Mouse (Mus musculus) brown adipose tissue, adult 24 weeks (tissue): ENCODE results near the gene Ncdn. TPM values are rescaled to one million over a fixed set of nuclear protein-coding genes. Genes with fewer than 3 reads are reported as not detected.

Source experiments
- H3K27ac ChIP-seq: fragments of 200-500 bp; replicated peaks from 2 replicates; pipeline ENCODE4 v1.5.1; 2012; ENCODE audit warnings: low read depth, mild to moderate bottlenecking, low read length
- H3K4me1 ChIP-seq: fragments of 200-500 bp; 2 replicates; pipeline ENCODE4 v1.6.1; 2012; ENCODE audit warnings: low read length, mixed read lengths; ENCODE audit not compliant: control insufficient read depth, insufficient read depth, insufficient read length
- H3K4me3 ChIP-seq: fragments of 200-500 bp; 2 replicates; pipeline ENCODE4 v1.5.1; 2012; ENCODE audit warnings: low read depth, mild to moderate bottlenecking, low read length, moderate library complexity; ENCODE audit not compliant: insufficient read depth
- polyA plus RNA-seq: library from polyadenylated mRNA; stranded (reverse); fragments of >200 nt; gene quantifications from 2 replicates; pipeline ENCODE4 v1.2.4, GENCODE M21; 2012; ENCODE audit not compliant: missing spikeins, insufficient read depth, insufficient read length

Ncdn gene
- polyA plus RNA-seq, 1 experiment = 7.1 TPM

DNA sequence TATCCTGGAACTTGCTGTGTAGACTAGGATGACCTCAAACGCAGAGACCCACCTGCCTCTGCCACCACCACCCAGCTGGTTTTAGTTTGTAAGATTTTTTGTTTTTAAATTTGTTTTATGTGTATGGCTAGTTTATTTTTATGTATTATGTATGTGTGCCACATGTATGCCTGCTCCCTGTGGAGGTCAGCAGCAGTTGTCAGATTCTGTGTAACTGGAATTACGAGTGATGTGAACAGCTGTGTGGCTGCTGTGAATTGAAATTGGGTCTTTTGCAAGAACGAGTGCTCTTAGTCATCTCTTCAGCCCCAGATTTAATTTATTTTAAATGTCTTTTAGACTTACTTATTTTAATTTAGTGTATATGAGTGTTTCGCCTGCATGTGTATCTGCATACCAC, 56.3 kb downstream of the Ncdn start:
- H3K4me1 ChIP-seq = no peaks in the 10 kb centered on the region
- no peak overlapping the region for H3K4me3 ChIP-seq
- H3K27ac ChIP-seq = no peak overlapping the region

Other genes starting within 250 kb of the Ncdn start
- gene Ago4, start 220.0 kb downstream of the Ncdn start, polyA plus RNA-seq = 1.9 and 2.0 TPM in 2 replicates
- gene Clspn, start 196.5 kb downstream of the Ncdn start, polyA plus RNA-seq = not detected in 2 replicates
- 7.2 and 8.1 TPM in 2 replicates for gene 5730409E04Rik, start 143.6 kb downstream of the Ncdn start, polyA plus RNA-seq
- gene Psmb2, start 75.8 kb downstream of the Ncdn start, polyA plus RNA-seq = 262 and 284 TPM in 2 replicates
- gene Tfap2e, start 17.2 kb downstream of the Ncdn start, polyA plus RNA-seq = not detected in 2 replicates
- gene AU040320, start 106 bp upstream of the Ncdn start, polyA plus RNA-seq = 9.3 and 11.1 TPM in 2 replicates
- gene Zmym4, start 214.7 kb upstream of the Ncdn start, polyA plus RNA-seq = 5.8 and 9.0 TPM in 2 replicates